Mouse (Mus musculus): ENCODE measurements at regions not wholly inside any gene's neighbourhood (a gene's known extent, or its start where the extent isn't known, plus 50 kb on each side); places are given as distances from the start of the nearest gene placed in this dataset.

GRCm38 (mm10) chr19:27694478-27694877, 264.9 kb upstream of the Pum3 start:
- no peak for DNase-seq

GRCm38 (mm10) chr19:27693706-27694105, 264.1 kb upstream of the Pum3 start:
- peak in 1 of 2 experiments; percentile 6 for DNase-seq

- no peak for DNase-seq
Observed at GRCm38 (mm10) chr19:27692944-27693343, 263.3 kb upstream of the Pum3 start.

GRCm38 (mm10) chr19:27683426-27683825, 253.8 kb upstream of the Pum3 start:
- peak in 1 of 2 experiments; percentile 7 for DNase-seq

GRCm38 (mm10) chr19:27679427-27679826, 249.8 kb upstream of the Pum3 start:
- DNase-seq = no peak

GRCm38 (mm10) chr19:27672679-27673190, 243.1 kb upstream of the Pum3 start:
- DNase-seq = no peak

GRCm38 (mm10) chr19:27663296-27663695, 233.7 kb upstream of the Pum3 start:
- DNase-seq = no peak

GRCm38 (mm10) chr19:27641001-27641400, 211.4 kb upstream of the Pum3 start:
- no peak for DNase-seq

- DNase-seq = no peak
Observed at GRCm38 (mm10) chr19:27633105-27633504, 203.5 kb upstream of the Pum3 start.

- no peak for DNase-seq
Observed at GRCm38 (mm10) chr19:27627626-27628025, 198.0 kb upstream of the Pum3 start.

- DNase-seq = no peak
Observed at GRCm38 (mm10) chr19:27617522-27617921, 187.9 kb upstream of the Pum3 start.

- DNase-seq = no peak
Observed at GRCm38 (mm10) chr19:27606933-27607332, 177.3 kb upstream of the Pum3 start.

GRCm38 (mm10) chr19:27603296-27603695, 173.7 kb upstream of the Pum3 start:
- no peak for DNase-seq

- no peak for DNase-seq
Observed at GRCm38 (mm10) chr19:27601551-27601950, 171.9 kb upstream of the Pum3 start.

- DNase-seq = peak; percentile 16 to 21
Observed at GRCm38 (mm10) chr19:27600386-27600785, 170.8 kb upstream of the Pum3 start.

GRCm38 (mm10) chr19:27599639-27600308, 170.1 kb upstream of the Pum3 start:
- DNase-seq = peak; percentile 44 to 64

- peak; percentile 34 to 42 for DNase-seq
Observed at GRCm38 (mm10) chr19:27598350-27598749, 168.7 kb upstream of the Pum3 start.

GRCm38 (mm10) chr19:27585566-27585965, 155.9 kb upstream of the Pum3 start:
- DNase-seq = no peak

- DNase-seq = no peak
Observed at GRCm38 (mm10) chr19:27582111-27582500, 152.5 kb upstream of the Pum3 start.

- DNase-seq = peak; percentile 73 to 79
Observed at GRCm38 (mm10) chr19:27581362-27582110, 151.9 kb upstream of the Pum3 start.

GRCm38 (mm10) chr19:27576478-27576877, 146.9 kb upstream of the Pum3 start:
- peak in 1 of 2 experiments; percentile 49 for DNase-seq

GRCm38 (mm10) chr19:27566929-27567328, 137.3 kb upstream of the Pum3 start:
- peak; percentile 72 to 82 for DNase-seq

- no peak for DNase-seq
Observed at GRCm38 (mm10) chr19:27566060-27566459, 136.4 kb upstream of the Pum3 start.

GRCm38 (mm10) chr19:27564086-27564485, 134.5 kb upstream of the Pum3 start:
- no peak for DNase-seq

Measured in cerebellum, postnatal 14 days (tissue).